Mouse (Mus musculus): ENCODE measurements around the gene Tnfrsf17.

DNA sequence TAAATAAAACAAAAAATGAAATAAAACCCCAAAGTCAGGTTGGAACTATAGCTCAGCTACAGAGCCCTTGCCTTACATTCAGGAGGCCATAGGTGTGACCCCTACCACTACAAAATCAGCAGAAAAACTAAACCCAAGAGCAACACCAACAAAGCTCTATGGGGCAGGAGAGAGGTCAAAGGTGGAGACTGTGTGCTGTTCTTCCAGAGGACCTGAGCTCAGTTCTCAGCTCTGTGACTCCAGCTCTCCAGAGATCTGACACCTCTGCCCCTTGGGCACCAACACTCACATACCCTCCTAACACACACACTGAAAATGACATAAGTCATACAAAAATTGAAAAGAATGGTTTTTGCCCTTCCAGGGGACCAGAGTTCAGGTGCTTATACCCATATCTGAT lies 42.5 kb upstream of the Tnfrsf17 start:
- no peak for TF ChIP-seq POLR2AphosphoS5 (IDR thresholded peaks at IDR 0.05; ENCODE audit: borderline replicate concordance, low read depth, low read length)
- TF ChIP-seq GABPA (IDR thresholded peaks at IDR 0.05; ENCODE audit: low read depth, low read length): no peak
- TF ChIP-seq CTCF (IDR thresholded peaks at IDR 0.05 in 2 of 3, conservative IDR thresholded peaks at IDR 0.05 in 1 of 3; ENCODE audit: control insufficient read depth in 1 of 3, insufficient read depth in 1 of 3, low read depth in 2 of 3, low read length in 3 of 3, poor library complexity in 1 of 3, severe bottlenecking in 1 of 3): no peak
- TF ChIP-seq GATA1 (IDR thresholded peaks at IDR 0.05; ENCODE audit: low read depth, low read length): no peak
- TF ChIP-seq ZMIZ1 (IDR thresholded peaks at IDR 0.05; ENCODE audit: low read depth, low read length): no peak
- no peak for TF ChIP-seq TAL1 (IDR thresholded peaks at IDR 0.05; ENCODE audit: low read length)
- TF ChIP-seq ZC3H11A (IDR thresholded peaks at IDR 0.05; ENCODE audit: low read depth, low read length): no peak
- TF ChIP-seq POLR2A (IDR thresholded peaks at IDR 0.05; ENCODE audit: control insufficient read depth in 1 of 2, insufficient read depth in 1 of 2, low read depth in 1 of 2, low read length in 2 of 2, poor library complexity in 1 of 2): no peak

Data from MEL (cell line).